Mouse (Mus musculus): ENCODE data around the gene Phactr4. TPM values are rescaled to one million over a fixed set of nuclear protein-coding genes. Genes with fewer than 3 reads are reported as not detected.

The Phactr4 gene
- total and polyA plus RNA-seq, 3 experiments: 0.95 to 9.6 (median 1.4) TPM

DNA sequence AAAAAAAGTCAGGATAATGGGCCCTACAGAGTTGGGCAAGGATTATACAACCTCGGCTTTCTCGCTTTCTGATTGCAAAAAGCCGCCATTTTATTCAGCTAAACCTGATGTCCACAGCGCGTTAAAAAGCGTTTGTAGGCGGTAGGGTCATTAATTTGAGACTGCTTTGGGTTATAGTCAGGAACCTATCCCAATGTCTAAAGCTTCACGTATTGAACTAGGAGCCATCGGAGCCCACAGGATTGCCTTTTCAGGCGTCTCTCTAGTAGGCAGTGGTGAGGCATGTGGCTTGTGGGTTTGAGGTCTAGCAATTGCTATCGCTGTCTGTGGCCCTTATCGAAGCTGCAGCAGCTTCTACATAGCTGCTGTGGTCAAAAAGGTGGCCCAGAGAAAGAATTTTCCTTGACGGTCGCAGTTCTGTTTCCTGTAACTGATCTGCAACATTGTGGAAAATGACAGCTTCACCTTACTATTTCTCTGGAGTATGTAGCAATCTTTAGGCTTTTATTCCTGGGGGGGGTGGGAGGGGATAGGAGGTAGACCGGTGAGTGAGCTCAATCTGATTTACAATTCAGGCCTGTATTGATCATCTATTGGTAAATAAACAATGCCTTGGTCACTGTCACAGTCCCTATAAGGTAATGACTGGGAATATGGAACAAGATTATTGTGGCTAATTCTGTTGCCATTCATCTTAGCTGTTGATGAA lies 113.0 kb downstream of the Phactr4 start:
- no peak for DNase-seq (ENCODE audit: extremely low read depth)
- H3K4me2 ChIP-seq (ENCODE audit: insufficient read depth, low read depth, poor library complexity, severe bottlenecking): peak overlapping the region; percentile 71
- H3K79me2 ChIP-seq (replicated peaks; ENCODE audit: control insufficient read depth, extremely low read depth, insufficient read depth, poor library complexity, severe bottlenecking): peaks cover 16% of the 10 kb centered on the region
- peak overlapping the region; percentile 91 to 97 (median 94) for H3K4me3 ChIP-seq (replicated peaks in 1 of 3; ENCODE audit: low read depth in 2 of 3, low read length in 2 of 3, poor library complexity in 1 of 3)
- H3K27ac ChIP-seq (ENCODE audit: insufficient read depth, low read depth): peak overlapping the region; percentile 93; the same call in 1 of the 2 replicates
- TF ChIP-seq MEF2A (IDR thresholded peaks at IDR 0.05; ENCODE audit: borderline replicate concordance, low read depth, low read length) (no peak), RAD21 (IDR thresholded peaks at IDR 0.05; ENCODE audit: low read depth, low read length) (no peak), CHD1 (IDR thresholded peaks at IDR 0.05; ENCODE audit: low read depth, low read length) (0 out of 2 replicates have a peak, but pooled peaks have one; percentile 30), POLR2AphosphoS2 (IDR thresholded peaks at IDR 0.05; ENCODE audit: low read depth, low read length) (peak; percentile 52), TCF12 (IDR thresholded peaks at IDR 0.05; ENCODE audit: low read depth, low read length) (no peak), GABPA (IDR thresholded peaks at IDR 0.05; ENCODE audit: insufficient replicate concordance, low read depth, low read length) (no peak), CHD2 (IDR thresholded peaks at IDR 0.05; ENCODE audit: low read length) (no peak), NELFE (IDR thresholded peaks at IDR 0.05; ENCODE audit: low read depth, low read length) (0 out of 2 replicates have a peak, but pooled peaks have one; percentile 24), KAT2A (IDR thresholded peaks at IDR 0.05; ENCODE audit: insufficient replicate concordance, low read length) (no peak), MYC (IDR thresholded peaks at IDR 0.05; ENCODE audit: low read depth, low read length) (peak; percentile 50), RCOR1 (conservative IDR thresholded peaks at IDR 0.05; ENCODE audit: low read depth, low read length) (peak; percentile 45; the same call in 1 of the 2 replicates)
- in situ Hi-C loops (cut with MboI; ENCODE audit: low pct_ligation_motif_present, low pct_unique_long_range_greater_than_20kb, low sequenced_read_pairs): loop anchor here (25.0 kb wide), 1 partner anchor 203 kb away; the partner anchor contains the start of gene Sesn2
- H3K27me3 ChIP-seq (replicated peaks): no peaks in the 10 kb centered on the region
- no peaks in the 10 kb centered on the region for H3K9me3 ChIP-seq (replicated peaks; ENCODE audit: low read length)
- dilution Hi-C loops (cut with MboI; ENCODE audit: extremely low pct_ligation_motif_present, extremely low pct_unique_long_range_greater_than_20kb, low sequenced_read_pairs): no loop called here
- peaks cover 32 to 45% of the 10 kb centered on the region in 2 experiments for H3K36me3 ChIP-seq (replicated peaks in 1 of 2; ENCODE audit: control insufficient read depth in 1 of 2, insufficient read depth in 1 of 2, low read length in 1 of 2)
- peaks cover 0 to 8% of the 10 kb centered on the region in 2 experiments; a peak in 1 of 4 replicates for H3K4me1 ChIP-seq (ENCODE audit: control insufficient read depth in 1 of 2, insufficient read depth in 2 of 2)
- H3K9ac ChIP-seq (ENCODE audit: insufficient read depth, low read depth): peak overlapping the region; percentile 98

DNA sequence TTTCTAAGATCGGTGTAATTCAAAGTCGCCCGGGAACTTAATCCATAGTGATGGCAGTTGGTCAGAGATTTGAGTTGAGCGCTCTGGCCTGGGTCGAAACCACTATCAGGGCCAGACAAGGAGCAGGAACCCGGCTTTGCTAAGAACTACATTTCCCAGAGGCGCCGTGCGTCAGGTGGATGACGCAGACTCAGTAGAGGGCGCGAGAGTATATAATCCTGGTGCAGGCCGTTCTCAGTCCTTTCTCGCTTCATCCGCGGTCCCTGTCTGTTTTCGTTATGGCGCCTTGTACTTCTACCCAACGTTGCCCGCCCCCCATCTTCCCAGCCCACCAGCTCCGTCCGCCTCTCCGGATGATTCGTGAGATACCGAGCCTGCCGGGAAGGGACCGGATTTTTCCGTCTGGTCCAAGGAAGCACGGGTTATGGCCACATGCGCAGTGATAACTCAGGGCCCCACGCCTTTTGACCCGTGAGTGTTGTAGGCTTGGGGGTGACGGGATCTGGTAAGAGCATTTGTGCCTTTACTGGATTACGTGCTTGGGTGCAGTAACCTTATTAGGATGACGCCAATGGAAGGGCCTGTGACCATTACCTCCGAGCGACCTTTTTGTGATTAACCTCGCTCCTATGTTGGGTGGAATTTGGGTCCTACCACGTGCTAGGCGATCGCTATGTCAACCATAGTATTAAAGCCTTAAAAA lies 113.7 kb downstream of the Phactr4 start:
- no peaks in the 10 kb centered on the region for H3K27me3 ChIP-seq (replicated peaks)
- peaks cover 0 to 8% of the 10 kb centered on the region in 2 experiments; a peak in 1 of 4 replicates for H3K4me1 ChIP-seq (ENCODE audit: control insufficient read depth in 1 of 2, insufficient read depth in 2 of 2)
- dilution Hi-C loops (cut with MboI; ENCODE audit: extremely low pct_ligation_motif_present, extremely low pct_unique_long_range_greater_than_20kb, low sequenced_read_pairs): no loop called here
- peak overlapping the region; percentile 93 for H3K27ac ChIP-seq (ENCODE audit: insufficient read depth, low read depth)
- no peaks in the 10 kb centered on the region for H3K9me3 ChIP-seq (replicated peaks; ENCODE audit: low read length)
- no peak overlapping the region for H3K4me2 ChIP-seq (ENCODE audit: insufficient read depth, low read depth, poor library complexity, severe bottlenecking)
- H3K4me3 ChIP-seq (replicated peaks in 1 of 3; ENCODE audit: low read depth in 2 of 3, low read length in 2 of 3, poor library complexity in 1 of 3): peak overlapping the region; percentile 91 to 97 (median 94)
- H3K9ac ChIP-seq (ENCODE audit: insufficient read depth, low read depth): peak overlapping the region; percentile 98
- H3K79me2 ChIP-seq (replicated peaks; ENCODE audit: control insufficient read depth, extremely low read depth, insufficient read depth, poor library complexity, severe bottlenecking): peaks cover 16% of the 10 kb centered on the region
- peak; percentile 94 for DNase-seq (ENCODE audit: extremely low read depth)
- peaks cover 25 to 38% of the 10 kb centered on the region in 2 experiments for H3K36me3 ChIP-seq (replicated peaks in 1 of 2; ENCODE audit: control insufficient read depth in 1 of 2, insufficient read depth in 1 of 2, low read length in 1 of 2)
- in situ Hi-C loops (cut with MboI; ENCODE audit: low pct_ligation_motif_present, low pct_unique_long_range_greater_than_20kb, low sequenced_read_pairs): loop anchor here (25.0 kb wide), 1 partner anchor 204 kb away; the partner anchor contains the start of gene Sesn2
- no peak for TF ChIP-seq EP300 (IDR thresholded peaks at IDR 0.05; ENCODE audit: low read length)
- peak; percentile 30; the same call in 1 of the 2 replicates for TF ChIP-seq USF1 (IDR thresholded peaks at IDR 0.05; ENCODE audit: low read depth, low read length)
- no peak for TF ChIP-seq SMC3 (IDR thresholded peaks at IDR 0.05; ENCODE audit: low read depth, low read length)
- peak; percentile 98 for TF ChIP-seq HCFC1 (IDR thresholded peaks at IDR 0.05; ENCODE audit: low read depth, low read length)
- TF ChIP-seq GABPA (IDR thresholded peaks at IDR 0.05; ENCODE audit: insufficient replicate concordance, low read depth, low read length): peak; percentile 59; the same call in 1 of the 2 replicates
- TF ChIP-seq MAFK (IDR thresholded peaks at IDR 0.05; ENCODE audit: insufficient replicate concordance, low read length): no peak
- TF ChIP-seq IRF4 (IDR thresholded peaks at IDR 0.05; ENCODE audit: low read depth, low read length): peak; percentile 72; the same call in 1 of the 2 replicates
- TF ChIP-seq SIN3A (IDR thresholded peaks at IDR 0.05; ENCODE audit: low read length): peak; percentile 59; the same call in 1 of the 2 replicates
- TF ChIP-seq CHD1 (IDR thresholded peaks at IDR 0.05; ENCODE audit: low read depth, low read length): peak; percentile 62; the same call in 1 of the 2 replicates
- 0 out of 2 replicates have a peak, but pooled peaks have one; percentile 31 for TF ChIP-seq MAZ (IDR thresholded peaks at IDR 0.05; ENCODE audit: low read depth, low read length)
- TF ChIP-seq ZNF384 (IDR thresholded peaks at IDR 0.05; ENCODE audit: low read depth, low read length): peak; percentile 52; the same call in 1 of the 2 replicates
- peak; percentile 88 for TF ChIP-seq MXI1 (IDR thresholded peaks at IDR 0.05; ENCODE audit: low read depth, low read length)
- TF ChIP-seq KAT2A (IDR thresholded peaks at IDR 0.05; ENCODE audit: insufficient replicate concordance, low read length): peak; percentile 97
- TF ChIP-seq RAD21 (IDR thresholded peaks at IDR 0.05; ENCODE audit: low read depth, low read length): no peak
- peak; percentile 39; the same call in 1 of the 2 replicates for TF ChIP-seq MYC (IDR thresholded peaks at IDR 0.05; ENCODE audit: low read depth, low read length)
- TF ChIP-seq POLR2A (IDR thresholded peaks at IDR 0.05; ENCODE audit: low read depth, low read length): peak; percentile 100
- peak; percentile 100 for TF ChIP-seq NELFE (IDR thresholded peaks at IDR 0.05; ENCODE audit: low read depth, low read length)
- TF ChIP-seq NRF1 (IDR thresholded peaks at IDR 0.05; ENCODE audit: low read depth, low read length): peak; percentile 84
- peak; percentile 98 for TF ChIP-seq TCF12 (IDR thresholded peaks at IDR 0.05; ENCODE audit: low read depth, low read length)
- TF ChIP-seq ETS1 (conservative IDR thresholded peaks at IDR 0.05; ENCODE audit: low read depth, low read length): no peak
- TF ChIP-seq POLR2AphosphoS2 (IDR thresholded peaks at IDR 0.05; ENCODE audit: low read depth, low read length): peak; percentile 99
- TF ChIP-seq ELF1 (IDR thresholded peaks at IDR 0.05; ENCODE audit: low read depth, low read length): peak; percentile 86
- no peak for TF ChIP-seq E2F4 (IDR thresholded peaks at IDR 0.05; ENCODE audit: insufficient replicate concordance, low read depth, low read length)
